Mouse (Mus musculus) midbrain, embryonic 12.5 days (tissue): Measurements from ENCODE around the gene Mob3b. TPM values are rescaled to one million over a fixed set of nuclear protein-coding genes. Genes with fewer than 3 reads are reported as not detected.
A peak's percentile ranks its signal among the peaks of the same experiment; 100 is the strongest.

Experiments used
- ATAC-seq: fragments of 200-750 bp; cut with Nextera tagmentation; 2 replicates; pipeline ENCODE4 v1.8.0; 2017; ENCODE audit warnings: low read depth, moderate TSS enrichment, moderate library complexity; ENCODE audit not compliant: low FRiP score
- H3K27ac ChIP-seq: fragments of 300-500 bp; sonication (generic); replicated peaks from 2 replicates; pipeline ENCODE4 v1.5.1; 2016; ENCODE audit warnings: mild to moderate bottlenecking
- H3K27me3 ChIP-seq: fragments of 300-500 bp; sonication (generic); 2 replicates; pipeline ENCODE4 v1.6.1; 2016; ENCODE audit warnings: mild to moderate bottlenecking
- H3K36me3 ChIP-seq: fragments of 300-500 bp; sonication (generic); 2 replicates; pipeline ENCODE4 v1.6.1; 2016
- H3K4me1 ChIP-seq: fragments of 300-500 bp; sonication (generic); 2 replicates; pipeline ENCODE4 v1.6.1; 2016
- H3K4me2 ChIP-seq: fragments of 300-500 bp; sonication (generic); replicated peaks from 2 replicates; pipeline ENCODE4 v1.6.1; 2016; ENCODE audit warnings: mild to moderate bottlenecking, moderate library complexity
- H3K4me3 ChIP-seq: fragments of 300-500 bp; sonication (generic); 2 replicates; pipeline ENCODE4 v1.5.1; 2016; ENCODE audit warnings: mild to moderate bottlenecking
- H3K9ac ChIP-seq: fragments of 300-500 bp; sonication (generic); replicated peaks from 2 replicates; pipeline ENCODE4 v1.6.1; 2016; ENCODE audit warnings: mild to moderate bottlenecking, moderate library complexity
- H3K9me3 ChIP-seq: fragments of 300-500 bp; sonication (generic); 2 replicates; pipeline ENCODE4 v1.6.1; 2016; ENCODE audit warnings: mild to moderate bottlenecking
- WGBS: fragments of 180-500 bp; shearing (Covaris S2); methylation state at CpG from one replicate; pipeline ENCODE4 v1.1.7; 2016; 5-methylcytosine and 5-hydroxymethylcytosine counted together
- polyA plus RNA-seq: library from polyadenylated mRNA; unstranded; fragments of >200 nt; fragmentation: Nextera tagmentation; extraction: Ambion mirVana; gene quantifications from 2 replicates; pipeline ENCODE4 v1.2.1, GENCODE M21; 2016

Mob3b gene
- polyA plus RNA-seq, 1 experiment from 2014 or later, result 28.0 TPM

- no peak overlapping the region for H3K4me3 ChIP-seq
- WGBS, result 79% methylated on average over 13 of the region's 13 CpGs
- ATAC-seq, result no peak
- 0 out of 2 replicates have a peak, but pooled peaks cover 4% of the 10 kb centered on the region for H3K4me1 ChIP-seq
- no peaks in the 10 kb centered on the region for H3K9me3 ChIP-seq
- H3K27ac ChIP-seq, result no peak overlapping the region
- H3K36me3 ChIP-seq, result no peaks in the 10 kb centered on the region
- no peak overlapping the region for H3K9ac ChIP-seq
- no peaks in the 10 kb centered on the region for H3K27me3 ChIP-seq
- no peak overlapping the region for H3K4me2 ChIP-seq
Measured at GRCm38 (mm10) chr4:35169571-35170125, 12.4 kb upstream of the Mob3b start.

- ATAC-seq, result no peak
- no peak overlapping the region for H3K9ac ChIP-seq
- H3K4me2 ChIP-seq, result no peak overlapping the region
- H3K4me3 ChIP-seq, result no peak overlapping the region
- no peaks in the 10 kb centered on the region for H3K27me3 ChIP-seq
- no peak overlapping the region for H3K27ac ChIP-seq
- H3K9me3 ChIP-seq, result no peaks in the 10 kb centered on the region
- no peaks in the 10 kb centered on the region for H3K36me3 ChIP-seq
- H3K4me1 ChIP-seq, result 0 out of 2 replicates have a peak, but pooled peaks cover 4% of the 10 kb centered on the region
- 87% methylated on average over 5 of the region's 5 CpGs for WGBS
Measured at GRCm38 (mm10) chr4:35167855-35168254, 10.6 kb upstream of the Mob3b start.

GRCm38 (mm10) chr4:35165947-35166346 is 8.7 kb upstream of the Mob3b start:
- Histone ChIP-seq H3K4me3 (no peak overlapping the region), H3K4me2 (no peak overlapping the region), H3K4me1 (0 out of 2 replicates have a peak, but pooled peaks cover 4% of the 10 kb centered on the region), H3K27ac (no peak overlapping the region), H3K36me3 (no peaks in the 10 kb centered on the region), H3K9ac (no peak overlapping the region), H3K9me3 (no peaks in the 10 kb centered on the region), H3K27me3 (no peaks in the 10 kb centered on the region)
- 87% methylated on average over 3 of the region's 3 CpGs for WGBS
- no peak for ATAC-seq

DNA sequence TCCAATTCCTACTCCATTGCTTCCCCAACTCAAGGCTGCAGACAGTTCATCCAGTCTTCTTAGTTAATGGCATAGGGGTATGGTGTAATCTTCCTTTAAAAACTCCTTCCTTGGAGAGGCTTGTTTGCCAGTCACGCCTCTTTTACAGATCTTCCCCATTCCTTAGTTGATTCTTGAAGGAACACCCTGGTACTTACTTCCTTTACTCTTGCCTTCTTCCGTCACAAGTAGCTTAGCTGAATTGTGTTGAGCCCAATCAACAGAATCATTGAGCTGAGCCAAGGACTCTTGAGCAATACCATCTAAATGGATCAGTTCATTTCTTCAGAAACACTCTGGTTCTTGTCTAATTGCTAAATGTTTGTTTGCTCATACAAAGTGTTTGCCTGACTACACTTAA is 8.0 kb upstream of the Mob3b start:
- Histone ChIP-seq H3K4me2 (no peak overlapping the region), H3K36me3 (no peaks in the 10 kb centered on the region), H3K27ac (no peak overlapping the region), H3K9me3 (no peaks in the 10 kb centered on the region), H3K4me1 (0 out of 2 replicates have a peak, but pooled peaks cover 4% of the 10 kb centered on the region), H3K4me3 (no peak overlapping the region), H3K9ac (no peak overlapping the region), H3K27me3 (no peaks in the 10 kb centered on the region)
- 79% methylated on average over 2 of the region's 2 CpGs for WGBS
- no peak for ATAC-seq

- Histone ChIP-seq H3K27ac (no peak overlapping the region), H3K4me1 (peaks cover 19% of the 10 kb centered on the region), H3K9ac (no peak overlapping the region), H3K4me2 (no peak overlapping the region), H3K4me3 (no peak overlapping the region), H3K36me3 (no peaks in the 10 kb centered on the region), H3K9me3 (no peaks in the 10 kb centered on the region), H3K27me3 (peaks cover 6% of the 10 kb centered on the region)
- 67% methylated on average over 11 of the region's 11 CpGs for WGBS
- no peak for ATAC-seq
Measured at GRCm38 (mm10) chr4:35157815-35158214, 531 bp upstream of the Mob3b start.

GRCm38 (mm10) chr4:35156149-35156611 is 1.1 kb downstream of the Mob3b start:
- H3K4me1 ChIP-seq, result peaks cover 19% of the 10 kb centered on the region
- H3K9ac ChIP-seq, result peak overlapping the region; percentile 57
- peak; percentile 88 for ATAC-seq
- peak overlapping the region; percentile 72 for H3K4me2 ChIP-seq
- H3K27me3 ChIP-seq, result peaks cover 6% of the 10 kb centered on the region
- H3K27ac ChIP-seq, result peak overlapping the region; percentile 72
- 0% methylated on average over 26 of the region's 26 CpGs for WGBS
- H3K4me3 ChIP-seq, result peak overlapping the region; percentile 63
- H3K36me3 ChIP-seq, result no peaks in the 10 kb centered on the region
- no peaks in the 10 kb centered on the region for H3K9me3 ChIP-seq

DNA sequence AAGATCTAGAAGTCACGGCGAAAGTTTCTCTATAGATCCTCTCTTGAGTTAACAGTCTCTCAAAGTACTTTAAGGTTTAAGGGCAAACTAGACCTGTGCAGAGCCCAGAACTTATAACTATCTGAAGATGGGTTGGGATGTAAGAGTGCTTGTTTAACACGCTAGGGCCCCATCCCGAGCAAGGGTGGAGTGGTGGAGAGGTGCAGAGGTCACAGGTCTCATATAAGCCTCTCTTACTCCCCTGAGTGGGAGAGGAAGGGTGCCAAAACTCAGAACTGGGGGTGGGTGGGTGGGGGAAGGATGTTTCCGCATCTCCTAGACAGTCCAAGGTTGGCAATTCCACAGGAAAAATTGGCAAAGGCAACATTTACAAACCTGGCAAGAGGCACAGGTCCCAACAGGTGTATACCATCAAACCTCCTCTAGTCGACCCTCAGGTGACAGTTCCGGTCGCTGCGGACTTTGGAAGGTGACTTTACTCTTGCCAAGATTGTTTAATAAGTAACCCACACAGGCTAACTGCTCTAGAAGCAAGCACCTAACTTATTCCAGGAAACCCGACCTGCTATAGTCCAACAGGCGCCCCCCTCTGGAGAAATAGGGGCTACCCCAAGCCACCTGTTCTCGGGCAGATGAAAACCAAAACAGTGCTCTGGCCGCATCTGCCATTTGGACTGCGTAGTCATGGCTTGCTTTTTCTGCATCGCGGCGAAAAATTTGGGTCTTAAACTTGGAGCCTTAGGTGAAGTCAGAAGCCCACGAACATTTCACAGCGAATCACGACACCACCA is 2.0 kb downstream of the Mob3b start:
- ATAC-seq, result no peak
- H3K27me3 ChIP-seq, result peaks cover 6% of the 10 kb centered on the region
- H3K4me3 ChIP-seq, result peak overlapping the region; percentile 63
- H3K4me1 ChIP-seq, result peaks cover 19% of the 10 kb centered on the region
- no peaks in the 10 kb centered on the region for H3K36me3 ChIP-seq
- 26% methylated on average over 20 of the region's 20 CpGs for WGBS
- H3K4me2 ChIP-seq, result peak overlapping the region; percentile 72
- peak overlapping the region; percentile 72; the same call in 1 of the 2 replicates for H3K27ac ChIP-seq
- H3K9me3 ChIP-seq, result no peaks in the 10 kb centered on the region
- peak overlapping the region; percentile 57 for H3K9ac ChIP-seq

DNA sequence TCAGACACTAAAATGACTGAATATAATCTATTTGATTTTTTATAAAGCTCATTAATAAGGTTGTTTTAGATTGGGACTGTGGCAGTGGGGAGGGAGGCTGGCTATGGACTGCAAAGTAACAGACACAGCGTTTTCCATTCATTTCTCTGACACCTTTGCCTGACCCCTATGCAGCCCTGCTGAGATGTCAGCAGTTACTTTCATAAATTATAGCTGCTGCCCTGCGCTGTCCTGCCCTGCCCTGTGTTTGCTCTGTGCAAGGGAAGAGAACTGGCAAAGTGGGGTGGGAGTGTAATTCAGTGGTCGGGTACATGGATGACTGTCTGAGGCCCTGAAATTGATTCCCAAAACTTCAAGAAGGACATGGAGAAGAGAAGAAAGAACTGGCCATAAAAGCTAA is 3.2 kb downstream of the Mob3b start:
- Histone ChIP-seq H3K27me3 (peaks cover 6% of the 10 kb centered on the region), H3K4me3 (no peak overlapping the region), H3K4me1 (peaks cover 19% of the 10 kb centered on the region), H3K27ac (no peak overlapping the region), H3K9me3 (no peaks in the 10 kb centered on the region), H3K9ac (no peak overlapping the region), H3K4me2 (no peak overlapping the region), H3K36me3 (no peaks in the 10 kb centered on the region)
- WGBS, result 30% methylated on average over 3 of the region's 3 CpGs
- ATAC-seq, result no peak

DNA sequence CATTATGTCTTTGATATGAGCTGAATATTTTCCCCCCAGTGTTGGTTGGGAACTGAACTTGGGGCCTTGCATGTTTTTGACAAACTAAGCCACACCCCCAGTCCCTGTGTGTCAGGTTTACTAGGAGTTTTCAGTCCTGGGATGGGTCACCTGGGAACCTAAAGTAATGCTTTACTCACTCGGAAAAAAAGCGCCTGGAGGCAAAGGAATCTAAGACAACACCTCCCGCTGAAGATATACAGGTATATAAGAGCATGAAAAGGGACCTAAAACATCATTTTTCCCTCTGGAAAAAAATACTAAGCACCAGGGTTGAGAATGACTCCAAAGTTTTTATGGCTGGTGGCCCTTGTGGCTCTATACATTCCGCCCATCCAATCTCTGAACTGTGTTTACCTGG is 5.5 kb downstream of the Mob3b start, which contains the start of gene Ifnk:
Ifnk (plus strand) TSS at position 301 of the 400 bp plus-strand sequence.
- H3K27me3 ChIP-seq, result peaks cover 6% of the 10 kb centered on the region
- ATAC-seq, result no peak
- 85% methylated on average over 4 of the region's 4 CpGs for WGBS
- no peak within 1 kb of the TSS for H3K27ac ChIP-seq
- H3K9me3 ChIP-seq, result no peaks in the 10 kb centered on the region
- no peak within 1 kb of the TSS for H3K9ac ChIP-seq
- H3K36me3 ChIP-seq, result no peaks in the 10 kb centered on the region
- no peak within 1 kb of the TSS for H3K4me2 ChIP-seq
- no peak within 1 kb of the TSS for H3K4me3 ChIP-seq
- peaks cover 19% of the 10 kb centered on the region for H3K4me1 ChIP-seq

GRCm38 (mm10) chr4:35150706-35151105 is 6.6 kb downstream of the Mob3b start:
- H3K9me3 ChIP-seq, result no peaks in the 10 kb centered on the region
- H3K9ac ChIP-seq, result no peak overlapping the region
- H3K4me1 ChIP-seq, result peaks cover 8% of the 10 kb centered on the region
- 91% methylated on average over 3 of the region's 3 CpGs for WGBS
- H3K27me3 ChIP-seq, result peaks cover 6% of the 10 kb centered on the region
- no peak overlapping the region for H3K27ac ChIP-seq
- H3K36me3 ChIP-seq, result no peaks in the 10 kb centered on the region
- H3K4me3 ChIP-seq, result no peak overlapping the region
- ATAC-seq, result no peak
- H3K4me2 ChIP-seq, result no peak overlapping the region

GRCm38 (mm10) chr4:35148326-35148725 is 9.0 kb downstream of the Mob3b start:
- ATAC-seq, result no peak
- no peaks in the 10 kb centered on the region for H3K9me3 ChIP-seq

GRCm38 (mm10) chr4:35146597-35146996 is 10.7 kb downstream of the Mob3b start:
- no peaks in the 10 kb centered on the region for H3K36me3 ChIP-seq
- H3K9ac ChIP-seq, result no peak overlapping the region
- no peaks in the 10 kb centered on the region for H3K4me1 ChIP-seq
- WGBS, result 95% methylated on average over 5 of the region's 5 CpGs
- no peak for ATAC-seq
- no peak overlapping the region for H3K4me2 ChIP-seq
- no peaks in the 10 kb centered on the region for H3K9me3 ChIP-seq
- no peak overlapping the region for H3K27ac ChIP-seq
- no peaks in the 10 kb centered on the region for H3K27me3 ChIP-seq
- H3K4me3 ChIP-seq, result no peak overlapping the region

More at GRCm38 (mm10) chr4:35148326-35148725, 9.0 kb downstream of the Mob3b start:
- no peaks in the 10 kb centered on the region for H3K4me1 ChIP-seq
- no peaks in the 10 kb centered on the region for H3K36me3 ChIP-seq
- H3K4me3 ChIP-seq, result no peak overlapping the region
- H3K27me3 ChIP-seq, result no peaks in the 10 kb centered on the region
- WGBS, result 88% methylated on average over 4 of the region's 4 CpGs
- H3K4me2 ChIP-seq, result no peak overlapping the region
- H3K27ac ChIP-seq, result no peak overlapping the region
- no peak overlapping the region for H3K9ac ChIP-seq
